Mouse (Mus musculus) cortical plate, adult 2 months (tissue): ENCODE results near the gene Fbxl20.

ENCODE experiments used
- CTCF ChIP-seq: fragments of 200-500 bp; IDR thresholded peaks from 2 replicates; pipeline ENCODE4 v1.5.1; 2011; ENCODE audit warnings: mild to moderate bottlenecking, control low read depth, low read length; ENCODE audit not compliant: insufficient read depth; ENCODE audit errors: extremely low read depth
- POLR2A ChIP-seq: fragments of 200-500 bp; IDR thresholded peaks from 2 replicates; pipeline ENCODE4 v1.6.1; 2011; ENCODE audit warnings: mild to moderate bottlenecking, low read length, control low read depth; ENCODE audit not compliant: insufficient read depth; ENCODE audit errors: extremely low read depth

GRCm38 (mm10) chr11:98187640-98188395 is 37.6 kb upstream of the Fbxl20 start:
- TF ChIP-seq POLR2A (no peak), CTCF (no peak)
